In genomic region chr6:91684831-91685532, GRCm38 (mm10) we compare ENCODE assay signal across 8 mouse cellular contexts. TPM values are rescaled to one million over a fixed set of nuclear protein-coding genes. Genes with fewer than 3 reads are reported as not detected.
DNase-seq lines count a peak whose midpoint lies in the region; ATAC-seq and TF ChIP-seq lines count a peak whose summit lies in the region.

No protein-coding gene starts in this region.

- no peaks in the 10 kb centered on the region for H3K9me3 ChIP-seq in forebrain, embryonic 12.5 days
- no peaks in the 10 kb centered on the region for H3K9me3 ChIP-seq in limb, embryonic 10.5 days (replicated peaks)
- H3K9me3 ChIP-seq in stomach, postnatal 0 days (ENCODE audit: control insufficient read depth, low read length): no peaks in the 10 kb centered on the region

- 0 out of 2 replicates have a peak, but pooled peaks cover 7% of the 10 kb centered on the region for H3K27me3 ChIP-seq in forebrain, embryonic 12.5 days
- H3K27me3 ChIP-seq in limb, embryonic 10.5 days (ENCODE audit: low read depth, poor library complexity, severe bottlenecking): no peaks in the 10 kb centered on the region
- H3K27me3 ChIP-seq in stomach, postnatal 0 days (ENCODE audit: control insufficient read depth, insufficient read depth, low read length): no peaks in the 10 kb centered on the region

- H3K4me2 ChIP-seq in forebrain, embryonic 12.5 days: peak overlapping the region; percentile 80
- H3K4me2 ChIP-seq in stomach, postnatal 0 days (replicated peaks; ENCODE audit: low read depth): peak overlapping the region; percentile 77

- peaks cover 52% of the 10 kb centered on the region for H3K4me1 ChIP-seq in forebrain, embryonic 12.5 days
- H3K4me1 ChIP-seq in limb, embryonic 10.5 days: peaks cover 50% of the 10 kb centered on the region
- H3K4me1 ChIP-seq in stomach, postnatal 0 days (replicated peaks; ENCODE audit: control insufficient read depth, insufficient read depth): peaks cover 8% of the 10 kb centered on the region

- WGBS in forebrain, embryonic 12.5 days: 32% methylated on average over 17 of the region's 17 CpGs
- WGBS in limb, embryonic 10.5 days: 8% methylated on average over 17 of the region's 17 CpGs
- WGBS in stomach, postnatal 0 days: 8% methylated on average over 17 of the region's 17 CpGs

- no peak for TF ChIP-seq CTCF in layer of hippocampus, adult 2 months (conservative IDR thresholded peaks at IDR 0.05)
- TF ChIP-seq CTCF in stomach, postnatal 0 days (IDR thresholded peaks at IDR 0.05; ENCODE audit: low read depth): 0 out of 2 replicates have a peak, but pooled peaks have one; percentile 9

- H3K27ac ChIP-seq in layer of hippocampus, adult 2 months: peak overlapping the region; percentile 99
- H3K27ac ChIP-seq in forebrain, embryonic 12.5 days: peak overlapping the region; percentile 93
- H3K27ac ChIP-seq in limb, embryonic 10.5 days: peak overlapping the region; percentile 94
- peak overlapping the region; percentile 90 for H3K27ac ChIP-seq in stomach, postnatal 0 days (replicated peaks)

- intact Hi-C loops in heart, postnatal 25 days (cut with DNase I): loop anchor here (5.0 kb wide), 3 partner anchors 52 to 158 kb away; no protein-coding TSS in a partner anchor

- H3K36me3 ChIP-seq in forebrain, embryonic 12.5 days (replicated peaks): 0 out of 2 replicates have a peak, but pooled peaks cover under 1% of the 10 kb centered on the region
- no peaks in the 10 kb centered on the region for H3K36me3 ChIP-seq in limb, embryonic 10.5 days
- H3K36me3 ChIP-seq in stomach, postnatal 0 days (ENCODE audit: control insufficient read depth, insufficient read depth, low read length): no peaks in the 10 kb centered on the region

- H3K4me3 ChIP-seq in layer of hippocampus, adult 2 months: peak overlapping the region; percentile 83
- peak overlapping the region; percentile 65 for H3K4me3 ChIP-seq in forebrain, embryonic 12.5 days (replicated peaks)
- peak overlapping the region; percentile 82 for H3K4me3 ChIP-seq in limb, embryonic 10.5 days
- peak overlapping the region; percentile 71 for H3K4me3 ChIP-seq in stomach, postnatal 0 days (ENCODE audit: low read depth, low read length)

- no peak for ATAC-seq in forebrain, embryonic 12.5 days (ENCODE audit: low FRiP score)
- peak; percentile 12; the same call in 1 of the 2 replicates for ATAC-seq in stomach, postnatal 0 days (ENCODE audit: low FRiP score, low TSS enrichment)

- H3K9ac ChIP-seq in forebrain, embryonic 12.5 days: peak overlapping the region; percentile 83
- peak overlapping the region; percentile 82 for H3K9ac ChIP-seq in stomach, postnatal 0 days (ENCODE audit: low read length)

- no peak for TF ChIP-seq EP300 in stomach, postnatal 0 days (optimal IDR thresholded peaks at IDR 0.05)

- DNase-seq in layer of hippocampus, adult 2 months (ENCODE audit: low spot score in 2 of 2): no peak
- DNase-seq in layer of hippocampus, postnatal 36 days: no peak
- peak; percentile 13 for DNase-seq in c-Kit-positive CD71-positive TER-119-positive erythroid progenitor cells, embryonic 14.5 days (ENCODE audit: low spot score)
- peak; percentile 59 for DNase-seq in heart, postnatal 25 days (ENCODE audit: low spot score)
- DNase-seq in limb, embryonic 10.5 days (ENCODE audit: low spot score): peak; percentile 65
- peak; percentile 64 for DNase-seq in mesoderm, embryonic 11.5 days (ENCODE audit: low read depth, low spot score)
- DNase-seq in stomach, postnatal 0 days (ENCODE audit: low spot score): peak; percentile 59

RNA-seq across cellular contexts. Expression of gene Slc6a6, which starts 1.1 kb away (rescaled TPM):
- total RNA-seq in layer of hippocampus, adult 2 months (2021): 100 to 1,000 TPM; 136 to 138 TPM
- total RNA-seq in layer of hippocampus, postnatal 36 days (2021): 100 to 1,000 TPM; 116 to 118 TPM
- 67.6 and 79.0 TPM in 2 replicates for polyA plus RNA-seq in forebrain, embryonic 12.5 days (2016; fragmentation: Nextera tagmentation; extraction: Ambion mirVana)
- 100 to 1,000 TPM in 1 of 2 experiments, 10 to 100 TPM in 1; 85.0 to 102 TPM for total RNA-seq in heart, postnatal 25 days (2021)
- polyA plus RNA-seq in limb, embryonic 10.5 days (2016; fragmentation: Nextera tagmentation; extraction: Ambion mirVana): 45.0 and 49.7 TPM in 2 replicates
- polyA plus RNA-seq in stomach, postnatal 0 days (2015; fragmentation: Nextera tagmentation; extraction: Ambion mirVana): 55.3 and 66.5 TPM in 2 replicates

Comparison
In these comparisons a context has a peak if more than half of its experiments do, and no peak if none do; other contexts are left out.
1. DNase-seq: peak in c-Kit-positive CD71-positive TER-119-positive erythroid progenitor cells, embryonic 14.5 days (single experiment), heart, postnatal 25 days (single experiment), limb, embryonic 10.5 days (single experiment), mesoderm, embryonic 11.5 days (single experiment) and stomach, postnatal 0 days (single experiment); none in layer of hippocampus, adult 2 months (0 of 2) and layer of hippocampus, postnatal 36 days (0 of 2).
2. Peak in every context shown above with its lines, with median percentiles within 50 percentile points of each other: H3K27ac ChIP-seq and H3K4me3 ChIP-seq.